Mouse (Mus musculus): Measurements from ENCODE around the gene Fads1.
A peak's percentile ranks its signal among the peaks of the same experiment; 100 is the strongest.

DNA sequence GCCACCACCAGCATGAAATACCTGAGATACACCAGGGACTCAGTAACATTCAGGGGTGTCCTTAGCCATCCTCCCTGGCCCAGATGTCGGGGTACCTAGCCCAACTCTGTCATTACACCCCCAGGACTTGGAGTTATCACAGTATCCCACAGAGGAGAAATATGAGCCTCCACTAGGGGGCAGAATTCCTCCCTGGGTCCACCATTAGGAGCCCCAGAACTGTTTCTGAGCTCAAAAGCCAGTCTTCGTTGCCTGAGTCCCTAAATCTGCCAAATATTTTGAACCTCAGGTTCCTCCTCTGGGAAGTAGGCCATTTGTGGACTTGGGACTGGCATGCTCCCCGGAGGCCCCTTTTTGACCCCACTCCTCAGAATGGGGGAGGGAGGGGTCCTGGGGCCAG lies 36.4 kb downstream of the Fads1 start:
- TF ChIP-seq CTCF (IDR thresholded peaks at IDR 0.05; ENCODE audit: low read depth) (peak; percentile 83), EP300 (optimal IDR thresholded peaks at IDR 0.05) (no peak)

All from stomach, postnatal 0 days (tissue).